Mouse (Mus musculus) cortical plate, adult 2 months (tissue): ENCODE results near the gene Fam180a.

Experiments
- CTCF ChIP-seq: fragments of 200-500 bp; IDR thresholded peaks from 2 replicates; pipeline ENCODE4 v1.5.1; 2011; ENCODE audit warnings: mild to moderate bottlenecking, control low read depth, low read length; ENCODE audit not compliant: insufficient read depth; ENCODE audit errors: extremely low read depth
- POLR2A ChIP-seq: fragments of 200-500 bp; IDR thresholded peaks from 2 replicates; pipeline ENCODE4 v1.6.1; 2011; ENCODE audit warnings: mild to moderate bottlenecking, low read length, control low read depth; ENCODE audit not compliant: insufficient read depth; ENCODE audit errors: extremely low read depth

DNA sequence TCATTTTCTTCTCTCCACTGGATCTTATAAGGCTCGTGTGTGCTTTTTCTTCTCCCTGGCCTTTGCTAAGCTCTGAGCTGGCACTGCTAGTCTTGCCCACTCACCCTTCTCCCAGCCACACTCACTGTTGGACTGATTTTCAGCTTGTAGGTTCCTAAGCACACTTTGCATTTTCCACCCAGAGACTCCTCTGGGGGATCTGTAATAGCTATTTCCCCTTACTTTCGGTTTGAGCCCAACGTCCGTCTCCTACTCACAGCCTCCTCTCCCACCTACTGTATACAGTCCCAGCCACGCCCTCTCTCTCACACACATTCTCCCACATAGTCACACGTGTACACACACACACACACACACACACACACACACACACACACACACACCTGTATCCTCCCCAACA, 6.1 kb downstream of the Fam180a start:
- TF ChIP-seq POLR2A (no peak), CTCF (no peak)
